Mouse (Mus musculus) forebrain, embryonic 13.5 days (tissue): ENCODE results near the gene Cc2d2b. TPM values are rescaled to one million over a fixed set of nuclear protein-coding genes. Genes with fewer than 3 reads are reported as not detected.

Experiments
- ATAC-seq: fragments of 200-750 bp; cut with Nextera tagmentation; 2 replicates; pipeline ENCODE4 v1.8.0; 2017
- H3K27ac ChIP-seq: fragments of 300-500 bp; sonication (generic); 2 replicates; pipeline ENCODE4 v1.5.1; 2015; ENCODE audit warnings: inconsistent platforms, mild to moderate bottlenecking, moderate library complexity
- H3K27me3 ChIP-seq: fragments of 300-500 bp; sonication (generic); 2 replicates; pipeline ENCODE4 v1.6.1; 2015; ENCODE audit warnings: mild to moderate bottlenecking, inconsistent platforms
- H3K36me3 ChIP-seq: fragments of 300-500 bp; sonication (generic); 2 replicates; pipeline ENCODE4 v1.6.1; 2015; ENCODE audit warnings: mild to moderate bottlenecking, inconsistent platforms; ENCODE audit not compliant: poor library complexity, severe bottlenecking
- H3K4me1 ChIP-seq: fragments of 300-500 bp; sonication (generic); 2 replicates; pipeline ENCODE4 v1.6.1; 2015; ENCODE audit warnings: inconsistent platforms
- H3K4me2 ChIP-seq: fragments of 300-500 bp; sonication (generic); 2 replicates; pipeline ENCODE4 v1.6.1; 2015; ENCODE audit warnings: inconsistent platforms, mild to moderate bottlenecking, moderate library complexity
- H3K4me3 ChIP-seq: fragments of 300-500 bp; sonication (generic); 2 replicates; pipeline ENCODE4 v1.5.1; 2015; ENCODE audit warnings: mild to moderate bottlenecking, inconsistent platforms
- H3K9ac ChIP-seq: fragments of 300-500 bp; sonication (generic); 2 replicates; pipeline ENCODE4 v1.6.1; 2015; ENCODE audit warnings: mild to moderate bottlenecking, inconsistent platforms
- H3K9me3 ChIP-seq: fragments of 300-500 bp; sonication (generic); replicated peaks from 2 replicates; pipeline ENCODE4 v1.6.1; 2016; ENCODE audit warnings: inconsistent platforms
- whole genome bisulfite sequencing: fragments of 180-500 bp; shearing (Covaris S2); methylation state at CpG from one replicate; pipeline ENCODE4 v1.1.7; 2015; 5-methylcytosine and 5-hydroxymethylcytosine counted together
- polyA plus RNA-seq: library from polyadenylated mRNA; unstranded; fragments of >200 nt; fragmentation: Nextera tagmentation; extraction: Ambion mirVana; gene quantifications from 2 replicates; pipeline ENCODE4 v1.2.1, GENCODE M21; 2015

Gene Cc2d2b
- polyA plus RNA-seq, 1 experiment from 2014 or later: 0.19 TPM

- WGBS: 91% methylated on average over 4 of the region's 4 CpGs
Measured at GRCm38 (mm10) chr19:40728213-40728612, 20.3 kb upstream of the Cc2d2b start.

DNA sequence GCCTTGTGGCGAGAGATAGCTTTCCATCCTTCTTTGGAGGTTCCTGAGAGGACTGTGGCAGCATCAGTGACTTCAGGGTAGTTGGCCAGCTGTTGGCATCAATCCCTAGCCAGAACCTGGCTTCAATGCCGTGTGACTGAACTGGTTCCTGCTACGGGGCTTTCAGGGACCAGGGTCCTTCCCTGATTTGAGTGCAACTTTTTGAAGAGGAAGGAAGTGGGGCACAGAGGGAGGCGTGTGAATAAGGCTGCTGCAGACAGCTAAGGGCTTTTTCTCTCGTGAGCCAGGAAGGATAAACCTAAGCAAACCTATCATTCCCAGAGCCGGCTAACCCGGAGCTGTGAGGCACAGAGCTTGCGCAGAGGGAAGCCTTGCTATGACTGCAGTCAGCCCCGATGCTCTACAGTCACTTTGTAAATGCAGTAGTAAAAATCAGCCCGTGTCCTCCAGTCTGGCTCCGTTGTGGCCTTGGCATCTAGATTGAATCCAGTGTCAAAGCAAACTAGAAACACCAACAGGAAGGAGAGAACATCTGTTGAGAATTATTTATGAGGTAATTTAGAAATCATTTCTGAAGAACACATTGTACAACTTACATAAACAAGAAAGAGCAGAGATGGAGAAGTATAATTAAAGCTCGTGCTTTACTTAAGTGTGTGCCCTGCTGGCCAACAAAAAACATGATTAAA, 19.7 kb upstream of the Cc2d2b start:
- WGBS: 74% methylated on average over 12 of the region's 12 CpGs
- H3K9me3 ChIP-seq: no peaks in the 10 kb centered on the region
- H3K27ac ChIP-seq: no peak overlapping the region
- H3K9ac ChIP-seq: no peak overlapping the region
- no peak for ATAC-seq
- no peak overlapping the region for H3K4me2 ChIP-seq
- no peak overlapping the region for H3K4me3 ChIP-seq
- H3K27me3 ChIP-seq: no peaks in the 10 kb centered on the region
- H3K4me1 ChIP-seq: 0 out of 2 replicates have a peak, but pooled peaks cover 3% of the 10 kb centered on the region
- H3K36me3 ChIP-seq: no peaks in the 10 kb centered on the region

More at GRCm38 (mm10) chr19:40728213-40728612, 20.3 kb upstream of the Cc2d2b start:
- Histone ChIP-seq H3K9me3 (no peaks in the 10 kb centered on the region), H3K36me3 (no peaks in the 10 kb centered on the region), H3K27ac (no peak overlapping the region), H3K9ac (no peak overlapping the region), H3K4me1 (no peaks in the 10 kb centered on the region), H3K4me3 (no peak overlapping the region), H3K4me2 (no peak overlapping the region), H3K27me3 (no peaks in the 10 kb centered on the region)
- ATAC-seq: no peak

DNA sequence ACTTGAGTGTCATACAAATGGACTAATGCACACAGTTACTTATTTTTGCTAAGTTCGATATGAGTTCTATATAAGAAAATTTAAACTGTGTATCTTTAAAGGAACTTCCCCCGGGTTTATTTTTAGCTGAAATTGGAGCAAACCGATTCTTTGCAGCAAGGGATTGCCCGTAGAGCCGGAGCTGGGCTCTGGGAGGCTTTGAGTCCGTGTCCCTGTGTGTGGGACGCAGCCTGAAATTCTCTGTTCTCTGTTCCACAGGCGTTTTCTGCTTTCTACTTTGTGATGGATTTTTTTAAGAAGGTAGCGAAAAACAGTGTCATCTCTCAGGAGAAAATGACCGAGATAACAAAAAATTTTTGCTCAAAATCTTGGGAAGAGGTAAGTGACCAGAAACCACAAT, 15.1 kb upstream of the Cc2d2b start:
- H3K36me3 ChIP-seq: no peaks in the 10 kb centered on the region
- peaks cover 18% of the 10 kb centered on the region for H3K4me1 ChIP-seq
- no peak overlapping the region for H3K9ac ChIP-seq
- no peak overlapping the region for H3K27ac ChIP-seq
- no peaks in the 10 kb centered on the region for H3K9me3 ChIP-seq
- H3K4me2 ChIP-seq: no peak overlapping the region
- H3K4me3 ChIP-seq: no peak overlapping the region
- no peak for ATAC-seq
- WGBS: 82% methylated on average over 10 of the region's 10 CpGs
- H3K27me3 ChIP-seq: no peaks in the 10 kb centered on the region

DNA sequence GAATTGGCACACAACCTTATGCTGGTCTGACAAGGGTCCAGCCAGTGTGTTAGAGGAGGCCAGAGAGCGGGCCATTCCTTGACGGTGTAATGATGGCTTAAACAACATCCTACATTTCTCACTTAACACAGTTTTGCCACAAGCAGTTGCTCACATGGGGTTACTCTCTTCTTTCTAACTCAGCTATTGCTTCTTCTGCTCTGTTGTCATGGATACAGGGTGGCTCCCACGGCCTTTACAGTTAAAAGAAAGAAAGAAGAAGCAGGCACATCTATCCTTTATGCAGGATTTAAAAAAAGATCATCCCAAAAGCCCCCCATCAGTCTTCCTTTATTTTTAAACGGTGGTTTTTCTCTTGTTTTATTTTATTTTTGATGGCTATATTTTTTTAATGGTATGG, 14.7 kb upstream of the Cc2d2b start:
- no peaks in the 10 kb centered on the region for H3K36me3 ChIP-seq
- no peak overlapping the region for H3K27ac ChIP-seq
- H3K4me1 ChIP-seq: peaks cover 18% of the 10 kb centered on the region
- H3K27me3 ChIP-seq: no peaks in the 10 kb centered on the region
- no peak overlapping the region for H3K4me3 ChIP-seq
- no peak overlapping the region for H3K4me2 ChIP-seq
- 54% methylated on average over 4 of the region's 4 CpGs for WGBS
- no peaks in the 10 kb centered on the region for H3K9me3 ChIP-seq
- ATAC-seq: no peak
- H3K9ac ChIP-seq: no peak overlapping the region

DNA sequence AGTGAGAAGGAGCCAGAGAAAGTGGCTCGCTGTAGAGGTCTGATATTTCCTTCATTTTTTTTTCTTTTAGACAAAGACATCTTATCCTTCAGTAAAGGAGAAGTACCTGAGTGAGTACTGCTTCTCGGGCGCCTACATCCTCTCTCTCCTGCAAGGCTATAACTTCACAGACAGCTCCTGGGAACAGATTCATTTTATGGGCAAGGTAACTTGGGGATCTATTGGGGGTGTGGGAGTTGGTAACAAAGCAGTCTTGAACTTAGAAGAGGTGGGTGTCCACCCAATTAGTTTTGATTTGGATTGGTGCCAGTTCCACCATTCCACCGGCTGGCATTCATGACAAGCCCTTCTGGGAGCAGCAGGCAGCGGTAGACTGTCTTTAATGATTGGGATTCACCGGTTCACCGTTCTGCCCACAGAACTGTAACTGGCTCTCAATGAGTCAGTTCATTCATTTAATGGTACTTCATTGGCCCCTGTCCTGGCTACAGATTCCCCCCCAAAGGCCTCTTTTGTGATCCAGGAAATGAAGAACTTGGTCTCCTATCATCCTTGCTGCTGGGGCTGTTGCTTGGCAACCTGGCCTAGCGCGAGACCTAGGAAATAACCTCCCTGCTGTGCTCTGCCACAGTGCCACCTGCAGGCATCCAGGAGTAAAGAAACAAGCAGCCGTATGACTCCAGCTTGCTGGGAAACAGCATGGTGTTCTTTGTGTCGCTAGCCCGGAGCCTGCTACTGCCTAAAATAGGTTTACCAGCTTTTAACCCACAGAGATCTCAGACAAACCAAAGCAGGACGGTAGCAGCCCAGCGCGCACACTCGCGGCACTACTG, 11.7 kb upstream of the Cc2d2b start:
- peak overlapping the region; percentile 53 for H3K4me2 ChIP-seq
- no peaks in the 10 kb centered on the region for H3K9me3 ChIP-seq
- H3K4me3 ChIP-seq: peak overlapping the region; percentile 20; the same call in 1 of the 2 replicates
- peak overlapping the region; percentile 82 for H3K27ac ChIP-seq
- H3K36me3 ChIP-seq: no peaks in the 10 kb centered on the region
- peak; percentile 93 for ATAC-seq
- H3K27me3 ChIP-seq: no peaks in the 10 kb centered on the region
- peaks cover 18% of the 10 kb centered on the region for H3K4me1 ChIP-seq
- peak overlapping the region; percentile 64 for H3K9ac ChIP-seq
- 14% methylated on average over 17 of the region's 17 CpGs for WGBS

GRCm38 (mm10) chr19:40737613-40738012, 10.9 kb upstream of the Cc2d2b start:
- 83% methylated on average over 5 of the region's 5 CpGs for WGBS
- no peaks in the 10 kb centered on the region for H3K36me3 ChIP-seq
- peak overlapping the region; percentile 82 for H3K27ac ChIP-seq
- H3K27me3 ChIP-seq: no peaks in the 10 kb centered on the region
- peak; percentile 22 for ATAC-seq
- peaks cover 18% of the 10 kb centered on the region for H3K4me1 ChIP-seq
- peak overlapping the region; percentile 53 for H3K4me2 ChIP-seq
- peak overlapping the region; percentile 64 for H3K9ac ChIP-seq
- no peaks in the 10 kb centered on the region for H3K9me3 ChIP-seq
- H3K4me3 ChIP-seq: no peak overlapping the region

- no peak overlapping the region for H3K4me3 ChIP-seq
- no peak overlapping the region for H3K9ac ChIP-seq
- no peaks in the 10 kb centered on the region for H3K9me3 ChIP-seq
- no peaks in the 10 kb centered on the region for H3K27me3 ChIP-seq
- ATAC-seq: no peak
- H3K27ac ChIP-seq: no peak overlapping the region
- no peak overlapping the region for H3K4me2 ChIP-seq
- H3K4me1 ChIP-seq: peaks cover 16% of the 10 kb centered on the region
- H3K36me3 ChIP-seq: no peaks in the 10 kb centered on the region
- WGBS: 93% methylated on average over 13 of the region's 13 CpGs
Measured at GRCm38 (mm10) chr19:40738683-40739324, 9.7 kb upstream of the Cc2d2b start.

GRCm38 (mm10) chr19:40746603-40747002, 1.9 kb upstream of the Cc2d2b start:
- WGBS: 44% methylated on average over 4 of the region's 4 CpGs
- no peak overlapping the region for H3K4me3 ChIP-seq
- H3K9ac ChIP-seq: no peak overlapping the region
- H3K4me1 ChIP-seq: no peaks in the 10 kb centered on the region
- H3K9me3 ChIP-seq: no peaks in the 10 kb centered on the region
- peak; percentile 80 for ATAC-seq
- no peak overlapping the region for H3K27ac ChIP-seq
- no peaks in the 10 kb centered on the region for H3K36me3 ChIP-seq
- H3K27me3 ChIP-seq: no peaks in the 10 kb centered on the region
- no peak overlapping the region for H3K4me2 ChIP-seq

DNA sequence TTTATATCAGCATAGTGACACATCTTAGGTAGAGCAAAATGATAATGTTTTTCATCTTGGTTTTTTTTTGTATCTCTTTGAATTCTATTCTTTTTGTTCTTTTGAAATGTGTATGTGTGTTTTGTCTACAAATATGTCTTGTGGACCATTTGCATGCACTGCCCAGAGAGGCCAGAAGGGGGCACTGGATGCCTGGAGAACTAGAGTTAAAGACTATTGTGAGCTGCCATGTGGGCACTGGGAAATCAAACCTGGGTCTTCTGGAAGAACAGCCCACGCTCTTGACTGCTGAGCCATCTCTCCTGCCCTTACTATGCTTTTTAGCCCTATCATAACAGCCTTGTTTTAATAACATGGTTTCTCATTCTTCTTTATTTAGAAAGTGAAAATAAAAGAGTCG, 5.8 kb downstream of the Cc2d2b start:
- H3K27me3 ChIP-seq: no peaks in the 10 kb centered on the region
- no peaks in the 10 kb centered on the region for H3K4me1 ChIP-seq
- 79% methylated on average over 2 of the region's 2 CpGs for WGBS
- H3K9me3 ChIP-seq: no peaks in the 10 kb centered on the region
- H3K9ac ChIP-seq: no peak overlapping the region
- no peak overlapping the region for H3K4me3 ChIP-seq
- H3K4me2 ChIP-seq: no peak overlapping the region
- H3K36me3 ChIP-seq: no peaks in the 10 kb centered on the region
- no peak for ATAC-seq
- no peak overlapping the region for H3K27ac ChIP-seq

GRCm38 (mm10) chr19:40760071-40760470, 11.5 kb downstream of the Cc2d2b start:
- H3K36me3 ChIP-seq: no peaks in the 10 kb centered on the region
- no peak for ATAC-seq
- no peak overlapping the region for H3K27ac ChIP-seq
- 65% methylated on average over 2 of the region's 2 CpGs for WGBS
- H3K9ac ChIP-seq: no peak overlapping the region
- H3K4me1 ChIP-seq: peaks cover 7% of the 10 kb centered on the region; the same call in 1 of the 2 replicates
- H3K9me3 ChIP-seq: no peaks in the 10 kb centered on the region
- H3K4me2 ChIP-seq: no peak overlapping the region
- no peak overlapping the region for H3K4me3 ChIP-seq
- H3K27me3 ChIP-seq: 0 out of 2 replicates have a peak, but pooled peaks cover 2% of the 10 kb centered on the region

DNA sequence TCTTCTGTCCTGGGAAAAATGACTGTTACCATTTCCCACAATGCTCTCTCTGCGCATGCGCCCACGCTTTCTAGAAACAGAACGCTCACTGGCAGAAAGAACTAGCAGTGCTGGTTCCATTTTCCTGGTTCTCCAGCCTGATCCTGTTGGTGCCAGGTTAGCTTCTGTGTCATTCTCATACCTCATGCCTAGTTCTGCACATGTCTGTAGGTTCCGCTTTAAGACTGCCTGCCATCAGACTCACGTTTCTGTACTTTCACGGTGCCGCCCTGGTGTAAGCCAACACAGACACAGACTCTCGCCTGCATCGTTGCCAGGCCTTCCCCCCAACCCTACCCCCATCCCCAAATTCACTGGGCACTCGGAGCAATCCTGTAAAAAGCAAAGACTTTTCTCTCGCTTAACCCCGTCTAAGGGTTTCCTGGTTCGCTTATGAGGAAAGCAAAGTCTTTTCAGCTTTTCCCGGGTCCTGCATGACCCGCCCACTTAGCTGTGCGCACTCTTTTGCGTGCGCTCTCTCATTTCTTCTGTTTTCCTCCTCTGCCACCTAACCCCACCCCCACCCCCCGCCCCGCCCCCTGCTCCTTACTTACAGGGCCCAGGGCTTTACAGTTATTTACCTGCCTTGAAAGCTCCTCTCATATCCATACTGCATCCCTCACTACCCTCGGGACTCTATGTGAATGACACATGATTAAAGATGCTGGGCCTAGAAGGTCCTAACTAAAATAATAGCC, 13.6 kb downstream of the Cc2d2b start:
- peaks cover 7% of the 10 kb centered on the region; the same call in 1 of the 2 replicates for H3K4me1 ChIP-seq
- no peak overlapping the region for H3K27ac ChIP-seq
- H3K9me3 ChIP-seq: no peaks in the 10 kb centered on the region
- no peaks in the 10 kb centered on the region for H3K36me3 ChIP-seq
- WGBS: 40% methylated on average over 22 of the region's 22 CpGs
- peak overlapping the region; percentile 25 for H3K4me3 ChIP-seq
- ATAC-seq: peak; percentile 36; the same call in 1 of the 2 replicates
- H3K4me2 ChIP-seq: peak overlapping the region; percentile 60
- no peak overlapping the region; the same call in 1 of the 2 replicates for H3K9ac ChIP-seq
- H3K27me3 ChIP-seq: 0 out of 2 replicates have a peak, but pooled peaks cover 2% of the 10 kb centered on the region
